Mouse (Mus musculus) monocyte, adult 5-6 weeks (primary cell): Measurements from ENCODE around the gene Dpm3. TPM values are rescaled to one million over a fixed set of nuclear protein-coding genes. Genes with fewer than 3 reads are reported as not detected.
A peak's percentile ranks its signal among the peaks of the same experiment; 100 is the strongest.

Experiments used
- ATAC-seq: fragments of 153-309, 156-312 bp; replicated peaks from 2 replicates; pipeline ENCODE4 v1.8.0; 2017; ENCODE audit warnings: mild to moderate bottlenecking; ENCODE audit not compliant: low TSS enrichment, insufficient number of reproducible peaks, severe bottlenecking, poor library complexity, low FRiP score
- total RNA-seq: library from RNA; stranded (forward); fragments of 200-1000, 200-491, 200-594 nt; gene quantifications from 3 replicates; pipeline ENCODE4 v1.2.3, GENCODE M21; 2017

Dpm3 gene
- total RNA-seq, 1 experiment from 2014 or later: 67.3 TPM

GRCm38 (mm10) chr3:89251365-89251895 is 7.7 kb upstream of the Dpm3 start:
- ATAC-seq: peak; percentile 57

- no peak for ATAC-seq
Observed at GRCm38 (mm10) chr3:89254994-89255393, 4.2 kb upstream of the Dpm3 start.

- no peak for ATAC-seq
Observed at GRCm38 (mm10) chr3:89256177-89256576, 3.0 kb upstream of the Dpm3 start.

GRCm38 (mm10) chr3:89260211-89260610 is 1.1 kb downstream of the Dpm3 start:
- no peak for ATAC-seq

- ATAC-seq: no peak
Observed at GRCm38 (mm10) chr3:89262417-89262816, 3.3 kb downstream of the Dpm3 start.

GRCm38 (mm10) chr3:89266439-89266893 is 7.3 kb downstream of the Dpm3 start:
- ATAC-seq: peak; percentile 94

GRCm38 (mm10) chr3:89268916-89269315 is 9.8 kb downstream of the Dpm3 start:
- no peak for ATAC-seq

GRCm38 (mm10) chr3:89270051-89270755 is 11.0 kb downstream of the Dpm3 start, which contains the start of gene Slc50a1:
Gene Slc50a1 (minus strand): TSS chr3:89270570.
- ATAC-seq: peak; percentile 65; the same call in 1 of the 2 replicates

GRCm38 (mm10) chr3:89270891-89271290 is 11.7 kb downstream of the Dpm3 start:
- no peak for ATAC-seq

GRCm38 (mm10) chr3:89271760-89272159 is 12.6 kb downstream of the Dpm3 start:
- ATAC-seq: no peak

- no peak for ATAC-seq
Observed at GRCm38 (mm10) chr3:89276061-89276460, 16.9 kb downstream of the Dpm3 start.

- ATAC-seq: no peak
Observed at GRCm38 (mm10) chr3:89277281-89278021, 18.3 kb downstream of the Dpm3 start.

- no peak for ATAC-seq
Observed at GRCm38 (mm10) chr3:89278107-89278506, 18.9 kb downstream of the Dpm3 start.

- ATAC-seq: no peak
Observed at GRCm38 (mm10) chr3:89278643-89279042, 19.5 kb downstream of the Dpm3 start.

- peak; percentile 60 for ATAC-seq
Observed at GRCm38 (mm10) chr3:89279153-89279890, 20.2 kb downstream of the Dpm3 start.

GRCm38 (mm10) chr3:89280050-89280605 is 21.0 kb downstream of the Dpm3 start:
- ATAC-seq: no peak

GRCm38 (mm10) chr3:89280606-89281511 is 21.7 kb downstream of the Dpm3 start, which contains the start of gene Efna1:
Gene Efna1 (minus strand): TSS chr3:89281142.
- ATAC-seq: no peak
